Mouse (Mus musculus) erythroblast, embryonic 14.5 days (primary cell): ENCODE measurements around the gene Rpl26.

Experiments
- GATA1 ChIP-seq: IDR thresholded peaks from 2 replicates; pipeline ENCODE4 v1.6.1; 2012; ENCODE audit warnings: low read length, inconsistent platforms, mixed read lengths
- TAL1 ChIP-seq: IDR thresholded peaks from 3 replicates; pipeline ENCODE4 v1.6.1; 2012; ENCODE audit warnings: low read length, inconsistent platforms, mixed read lengths

GRCm38 (mm10) chr11:68862260-68862659 lies 39.1 kb upstream of the Rpl26 start:
- no peak for TF ChIP-seq GATA1
- no peak for TF ChIP-seq TAL1
